Mouse (Mus musculus) myocyte (in vitro differentiated cells): ENCODE data around the gene Gm28042. TPM values are rescaled to one million over a fixed set of nuclear protein-coding genes. Genes with fewer than 3 reads are reported as not detected.
A peak's percentile ranks its signal among the peaks of the same experiment; 100 is the strongest.

Source experiments
- H3K27me3 ChIP-seq: one replicate; pipeline ENCODE4 v1.6.1; 2011; ENCODE audit not compliant: control insufficient read depth, insufficient read depth, insufficient read length
- H3K36me3 ChIP-seq: one replicate; pipeline ENCODE4 v1.6.1; 2011; ENCODE audit not compliant: control insufficient read depth, insufficient read depth
- H3K4me2 ChIP-seq: one replicate; pipeline ENCODE4 v1.6.1; 2011; ENCODE audit warnings: low read depth, control low read depth
- H3K4me3 ChIP-seq: one replicate; pipeline ENCODE4 v1.5.1; 2011; ENCODE audit warnings: mild to moderate bottlenecking, control low read depth, moderate library complexity
- H3K79me2 ChIP-seq: one replicate; pipeline ENCODE4 v1.6.1; 2011; ENCODE audit not compliant: control insufficient read depth, insufficient read depth
- H3ac ChIP-seq: one replicate; pipeline ENCODE4 v1.6.1; 2011; ENCODE audit not compliant: control insufficient read depth, insufficient read length
- CEBPB ChIP-seq: IDR thresholded peaks from 2 replicates; pipeline ENCODE4 v1.6.1; 2011; ENCODE audit warnings: mild to moderate bottlenecking, moderate library complexity; ENCODE audit not compliant: poor library complexity, insufficient read depth, severe bottlenecking
- E2F4 ChIP-seq: IDR thresholded peaks from one replicate; pipeline ENCODE4 v1.6.1; 2011; ENCODE audit warnings: mild to moderate bottlenecking, control low read depth, moderate library complexity; ENCODE audit not compliant: insufficient read depth
- MAX ChIP-seq: IDR thresholded peaks from one replicate; pipeline ENCODE4 v1.6.1; 2011; ENCODE audit warnings: low read depth, mild to moderate bottlenecking, control low read depth
- MYOD1 ChIP-seq, 3 experiments: IDR thresholded peaks; one replicate each; pipeline ENCODE4 v1.6.1; 2011; ENCODE audit warnings: control low read depth in 2 of 3, low read depth in 2 of 3, mild to moderate bottlenecking in 2 of 3, moderate library complexity in 1 of 3; ENCODE audit not compliant: insufficient read length in 2 of 3, control insufficient read depth in 1 of 3
- MYOG ChIP-seq, 3 experiments: IDR thresholded peaks; one replicate each; pipeline ENCODE4 v1.6.1; 2011; ENCODE audit warnings: control low read depth in 2 of 3, low read depth in 2 of 3, mild to moderate bottlenecking in 2 of 3; ENCODE audit not compliant: insufficient read length in 2 of 3, control insufficient read depth in 1 of 3, insufficient read depth in 1 of 3
- POLR2A ChIP-seq: IDR thresholded peaks from one replicate; pipeline ENCODE4 v1.6.1; 2011; ENCODE audit warnings: low read depth, mild to moderate bottlenecking, control low read depth, moderate library complexity; ENCODE audit not compliant: insufficient read length
- POLR2AphosphoS2 ChIP-seq: IDR thresholded peaks from one replicate; pipeline ENCODE4 v1.6.1; 2011; ENCODE audit warnings: low read depth, control low read depth; ENCODE audit not compliant: insufficient read length
- REST ChIP-seq: IDR thresholded peaks from one replicate; pipeline ENCODE4 v1.6.1; 2011; ENCODE audit warnings: mild to moderate bottlenecking, control low read depth, moderate library complexity; ENCODE audit not compliant: insufficient read depth, insufficient read length
- SRF ChIP-seq: IDR thresholded peaks from one replicate; pipeline ENCODE4 v1.6.1; 2011; ENCODE audit warnings: low read depth; ENCODE audit not compliant: control insufficient read depth, insufficient read length
- TCF12 ChIP-seq: IDR thresholded peaks from one replicate; pipeline ENCODE4 v1.6.1; 2011; ENCODE audit warnings: mild to moderate bottlenecking, control low read depth; ENCODE audit not compliant: poor library complexity, insufficient read depth, severe bottlenecking
- TCF3 ChIP-seq: IDR thresholded peaks from one replicate; pipeline ENCODE4 v1.6.1; 2011; ENCODE audit warnings: low read depth, control low read depth; ENCODE audit not compliant: insufficient read length
- USF1 ChIP-seq: IDR thresholded peaks from one replicate; pipeline ENCODE4 v1.6.1; 2011; ENCODE audit warnings: low read depth, mild to moderate bottlenecking, control low read depth, moderate library complexity
- polyA plus RNA-seq: library from polyadenylated mRNA; unstranded; fragments of >200 nt; fragmentation: generic; extraction: Trizol; gene quantifications from one replicate; pipeline ENCODE4 v1.2.1, GENCODE M21; 2012; ENCODE audit warnings: missing spikeins

Gm28042 gene
- polyA plus RNA-seq, 1 experiment: 1.1 TPM

DNA sequence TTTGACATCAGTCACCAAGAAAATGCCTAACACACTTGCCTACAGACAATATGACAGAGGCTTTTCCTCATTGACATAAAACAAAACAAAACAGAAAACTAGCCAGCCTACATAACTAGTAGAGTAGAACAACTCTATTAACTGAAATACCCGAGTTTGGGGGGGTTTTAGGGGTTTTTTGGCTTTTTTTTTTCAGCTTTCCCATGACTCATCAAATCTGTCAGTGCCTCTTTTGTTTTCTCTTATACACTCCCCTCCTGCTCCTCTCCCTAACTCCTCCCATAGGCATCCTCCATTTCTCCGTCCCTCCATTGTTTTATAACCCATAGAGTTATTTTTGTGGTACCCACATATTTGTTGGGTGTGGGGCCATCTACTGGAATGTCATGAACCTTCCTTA is 33.8 kb upstream of the Gm28042 start:
- Histone ChIP-seq H3K4me2 (no peak overlapping the region), H3K36me3 (peaks cover 3% of the 10 kb centered on the region), H3K27me3 (no peaks in the 10 kb centered on the region), H3K79me2 (no peaks in the 10 kb centered on the region), H3K4me3 (no peak overlapping the region), H3ac (no peak overlapping the region)
- no peak for TF ChIP-seq E2F4
- no peak for TF ChIP-seq POLR2AphosphoS2
- no peak for TF ChIP-seq TCF3
- TF ChIP-seq TCF12: no peak
- no peak for TF ChIP-seq MYOG (IDR thresholded peaks at IDR 0.05; ENCODE audit: control insufficient read depth in 1 of 3, insufficient read depth in 1 of 3, insufficient read length in 2 of 3, low read depth in 2 of 3)
- no peak for TF ChIP-seq POLR2A
- no peak for TF ChIP-seq USF1
- no peak for TF ChIP-seq MYOD1 (IDR thresholded peaks at IDR 0.05; ENCODE audit: control insufficient read depth in 1 of 3, insufficient read length in 2 of 3, low read depth in 2 of 3)
- TF ChIP-seq REST: no peak
- no peak for TF ChIP-seq SRF
- no peak for TF ChIP-seq CEBPB
- no peak for TF ChIP-seq MAX

DNA sequence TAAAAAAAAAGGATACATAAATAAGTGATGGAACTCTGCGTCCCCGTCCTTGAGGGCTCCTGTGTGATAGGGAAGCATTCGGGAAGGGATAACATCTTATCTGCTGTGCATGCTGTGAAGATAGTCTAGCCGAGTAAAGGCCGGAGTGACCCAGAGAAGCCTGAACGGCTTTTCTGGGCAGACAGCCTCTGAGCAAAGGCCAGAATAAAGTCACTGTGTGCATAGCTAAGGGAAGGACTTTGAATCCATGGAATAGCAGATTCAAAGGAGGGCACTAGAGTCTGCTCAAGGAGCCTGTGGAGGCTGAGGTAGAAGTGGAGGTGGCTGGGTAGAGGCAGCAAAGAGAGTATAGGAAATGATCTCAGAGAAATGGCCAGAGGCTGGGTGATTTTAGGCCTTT is 32.5 kb upstream of the Gm28042 start:
- Histone ChIP-seq H3K79me2 (no peaks in the 10 kb centered on the region), H3K4me2 (no peak overlapping the region), H3K4me3 (no peak overlapping the region), H3K36me3 (peaks cover 3% of the 10 kb centered on the region), H3ac (no peak overlapping the region), H3K27me3 (no peaks in the 10 kb centered on the region)
- TF ChIP-seq POLR2AphosphoS2 (no peak), MAX (no peak), MYOG (IDR thresholded peaks at IDR 0.05; ENCODE audit: control insufficient read depth in 1 of 3, insufficient read depth in 1 of 3, insufficient read length in 2 of 3, low read depth in 2 of 3) (no peak), USF1 (no peak), TCF3 (no peak), MYOD1 (IDR thresholded peaks at IDR 0.05; ENCODE audit: control insufficient read depth in 1 of 3, insufficient read length in 2 of 3, low read depth in 2 of 3) (no peak), E2F4 (no peak)

DNA sequence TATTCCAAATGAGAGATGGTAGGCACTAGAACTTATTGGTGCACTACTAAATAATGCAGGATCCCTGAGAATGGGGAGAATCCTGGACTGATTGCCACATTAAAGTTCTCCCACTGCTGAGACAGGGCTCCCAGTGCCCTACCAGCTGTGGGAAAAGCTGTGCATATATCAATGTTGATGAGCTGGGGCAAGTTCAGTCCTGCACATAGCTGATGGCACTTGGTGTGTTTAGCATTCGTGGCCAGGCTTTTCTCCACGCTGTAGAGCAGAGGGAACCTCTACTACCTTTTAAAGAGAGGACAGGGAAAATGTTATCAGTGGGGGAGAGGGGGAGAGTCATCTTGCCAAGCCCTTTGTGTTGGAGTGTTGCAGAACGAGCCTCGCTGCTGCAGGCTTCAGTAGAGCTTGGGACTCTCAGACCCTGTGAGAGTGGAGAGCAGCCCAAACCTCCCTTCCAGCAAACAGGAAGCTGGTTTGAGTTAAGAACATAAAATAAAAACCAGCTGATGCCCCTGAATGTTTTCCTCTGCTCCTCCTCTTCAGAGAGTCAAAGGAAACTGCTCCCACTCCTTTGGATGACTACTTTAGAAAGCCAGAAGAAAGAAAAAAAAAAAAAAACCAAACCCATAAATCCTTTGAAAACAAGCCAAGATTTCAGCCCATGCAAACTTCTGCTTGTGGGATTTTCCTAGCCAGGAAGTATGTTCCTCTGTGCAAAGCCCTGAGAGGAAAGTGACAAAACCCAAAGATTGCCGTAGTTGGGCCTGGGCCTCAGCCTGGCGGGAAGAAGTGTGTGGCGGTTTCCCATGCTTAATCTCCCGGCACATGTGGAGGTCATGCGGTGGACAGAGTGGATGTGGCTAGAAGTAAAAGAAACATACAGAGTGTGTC is 31.7 kb upstream of the Gm28042 start:
- Histone ChIP-seq H3K4me2 (peak overlapping the region; percentile 50), H3K4me3 (no peak overlapping the region), H3ac (no peak overlapping the region), H3K79me2 (no peaks in the 10 kb centered on the region), H3K36me3 (peaks cover 3% of the 10 kb centered on the region), H3K27me3 (no peaks in the 10 kb centered on the region)
- no peak for TF ChIP-seq REST
- no peak for TF ChIP-seq CEBPB
- TF ChIP-seq MYOD1 (IDR thresholded peaks at IDR 0.05; ENCODE audit: control insufficient read depth in 1 of 3, insufficient read length in 2 of 3, low read depth in 2 of 3): no peak
- TF ChIP-seq POLR2AphosphoS2: no peak
- TF ChIP-seq POLR2A: no peak
- TF ChIP-seq TCF12: no peak
- no peak for TF ChIP-seq MYOG (IDR thresholded peaks at IDR 0.05; ENCODE audit: control insufficient read depth in 1 of 3, insufficient read depth in 1 of 3, insufficient read length in 2 of 3, low read depth in 2 of 3)
- TF ChIP-seq E2F4: no peak
- TF ChIP-seq TCF3: no peak
- no peak for TF ChIP-seq SRF
- no peak for TF ChIP-seq MAX

DNA sequence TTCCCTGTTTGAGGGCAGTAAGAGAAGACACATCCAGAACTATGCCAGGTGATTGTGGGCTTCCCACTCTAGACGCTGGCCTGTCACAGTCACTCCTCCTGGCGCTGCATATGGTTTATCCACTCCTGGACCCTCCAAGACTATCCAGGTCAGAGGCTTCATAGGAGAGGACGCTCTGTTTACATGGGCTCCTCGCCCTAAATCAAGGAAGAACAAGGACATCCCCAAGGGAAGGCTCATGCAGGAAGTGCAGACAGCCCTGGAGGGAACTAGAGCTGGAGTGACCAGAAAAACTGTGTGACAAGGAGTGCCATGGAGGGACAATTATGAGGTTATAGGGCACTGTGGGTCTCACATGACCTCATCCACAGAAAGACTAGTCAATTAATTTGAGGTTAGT is 29.9 kb upstream of the Gm28042 start:
- H3K27me3 ChIP-seq: no peaks in the 10 kb centered on the region
- no peak overlapping the region for H3K4me3 ChIP-seq
- H3K79me2 ChIP-seq: no peaks in the 10 kb centered on the region
- no peak overlapping the region for H3K4me2 ChIP-seq
- TF ChIP-seq SRF (no peak), USF1 (no peak), POLR2AphosphoS2 (no peak)
- H3ac ChIP-seq: no peak overlapping the region
- no peaks in the 10 kb centered on the region for H3K36me3 ChIP-seq

DNA sequence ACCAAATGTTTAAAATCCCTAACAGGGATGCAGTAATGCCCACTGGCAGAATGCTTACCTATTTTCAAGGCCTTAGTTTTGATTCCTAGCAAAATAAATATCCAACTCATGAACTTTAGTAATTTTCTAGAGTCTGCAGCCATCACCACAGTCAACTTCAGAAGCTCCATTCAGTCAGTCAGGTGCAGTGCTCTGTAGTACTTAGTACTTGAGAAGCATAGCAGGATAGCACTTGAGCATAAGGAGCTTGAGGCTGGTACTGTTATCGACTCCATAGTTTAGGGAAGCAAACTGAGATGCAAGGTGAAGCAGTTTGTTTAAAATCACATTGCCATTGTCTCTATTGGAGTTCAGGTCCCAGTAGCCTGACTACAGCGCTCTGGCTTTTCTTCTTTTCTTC is 27.6 kb upstream of the Gm28042 start:
- no peak for TF ChIP-seq SRF
- no peak overlapping the region for H3K4me3 ChIP-seq
- no peaks in the 10 kb centered on the region for H3K27me3 ChIP-seq
- H3K36me3 ChIP-seq: no peaks in the 10 kb centered on the region
- H3K79me2 ChIP-seq: no peaks in the 10 kb centered on the region
- no peak overlapping the region for H3K4me2 ChIP-seq
- H3ac ChIP-seq: no peak overlapping the region
